Mouse (Mus musculus): ENCODE measurements around the gene Slc25a39. TPM values are rescaled to one million over a fixed set of nuclear protein-coding genes. Genes with fewer than 3 reads are reported as not detected.

Gene Slc25a39
- total and polyA plus RNA-seq, 3 experiments, result 183 to 325 TPM; not detected in 1

- Histone ChIP-seq H3K9me3 (replicated peaks; ENCODE audit: insufficient read depth, low read length) (no peaks in the 10 kb centered on the region), H3K4me1 (ENCODE audit: control insufficient read depth in 1 of 2, insufficient read depth in 2 of 2, low read length in 2 of 2) (peaks cover 5 to 22% of the 10 kb centered on the region in 2 experiments), H3K4me3 (ENCODE audit: control insufficient read depth in 1 of 2, insufficient read depth in 1 of 2, low read depth in 2 of 2, low read length in 2 of 2) (no peak overlapping the region), H3K27me3 (ENCODE audit: control insufficient read depth in 1 of 2, insufficient read depth in 2 of 2, low read length in 2 of 2) (no peaks in the 10 kb centered on the region), H3K79me2 (ENCODE audit: control insufficient read depth, insufficient read depth, low read length, poor library complexity) (peaks cover 2% of the 10 kb centered on the region; the same call in 1 of the 2 replicates), H3K36me3 (ENCODE audit: control insufficient read depth in 1 of 2, insufficient read depth in 2 of 2, low read length in 2 of 2) (peaks cover 0 to 11% of the 10 kb centered on the region in 2 experiments; a peak in 3 of 4 replicates), H3K9ac (ENCODE audit: control insufficient read depth, low read depth, low read length, poor library complexity, severe bottlenecking) (no peak overlapping the region), H3K27ac (ENCODE audit: control insufficient read depth, low read depth, low read length) (no peak overlapping the region)
- TF ChIP-seq MXI1 (IDR thresholded peaks at IDR 0.05; ENCODE audit: low read depth, low read length), result 0 out of 2 replicates have a peak, but pooled peaks have one; percentile 8
- no peak for TF ChIP-seq MEF2A (IDR thresholded peaks at IDR 0.05; ENCODE audit: extremely low read depth, insufficient replicate concordance, low read depth, low read length, poor library complexity, severe bottlenecking)
- DNase-seq (ENCODE audit: low read depth, low spot score), result no peak
Measured at GRCm38 (mm10) chr11:102432896-102433295, 25.1 kb upstream of the Slc25a39 start.

GRCm38 (mm10) chr11:102432115-102432843, 24.5 kb upstream of the Slc25a39 start:
- DNase-seq (ENCODE audit: low read depth, low spot score), result peak; percentile 78
- peak overlapping the region; percentile 22 for H3K27ac ChIP-seq (ENCODE audit: control insufficient read depth, low read depth, low read length)
- peak overlapping the region; percentile 67 for H3K9ac ChIP-seq (ENCODE audit: control insufficient read depth, low read depth, low read length, poor library complexity, severe bottlenecking)
- peaks cover 2% of the 10 kb centered on the region; the same call in 1 of the 2 replicates for H3K79me2 ChIP-seq (ENCODE audit: control insufficient read depth, insufficient read depth, low read length, poor library complexity)
- no peaks in the 10 kb centered on the region for H3K27me3 ChIP-seq (ENCODE audit: control insufficient read depth in 1 of 2, insufficient read depth in 2 of 2, low read length in 2 of 2)
- H3K4me1 ChIP-seq (ENCODE audit: control insufficient read depth in 1 of 2, insufficient read depth in 2 of 2, low read length in 2 of 2), result peaks cover 5 to 22% of the 10 kb centered on the region in 2 experiments
- TF ChIP-seq TAL1 (IDR thresholded peaks at IDR 0.05; ENCODE audit: low read length) (no peak), TBP (IDR thresholded peaks at IDR 0.05; ENCODE audit: low read depth, low read length) (peak; percentile 44; the same call in 1 of the 2 replicates), ETS1 (IDR thresholded peaks at IDR 0.05; ENCODE audit: low read depth, low read length) (peak; percentile 61), MXI1 (IDR thresholded peaks at IDR 0.05; ENCODE audit: low read depth, low read length) (0 out of 2 replicates have a peak, but pooled peaks have one; percentile 43), SIN3A (IDR thresholded peaks at IDR 0.05; ENCODE audit: low read length) (0 out of 2 replicates have a peak, but pooled peaks have one; percentile 21), POLR2A (IDR thresholded peaks at IDR 0.05; ENCODE audit: control insufficient read depth in 1 of 2, insufficient read depth in 1 of 2, low read depth in 1 of 2, low read length in 2 of 2, poor library complexity in 1 of 2) (peak in 1 of 2 experiments; percentile 31; a peak in 1 of 4 replicates), NELFE (IDR thresholded peaks at IDR 0.05; ENCODE audit: low read depth, low read length) (0 out of 2 replicates have a peak, but pooled peaks have one; percentile 22), GABPA (IDR thresholded peaks at IDR 0.05; ENCODE audit: low read depth, low read length) (no peak), MAX (IDR thresholded peaks at IDR 0.05; ENCODE audit: low read length) (no peak), USF1 (IDR thresholded peaks at IDR 0.05; ENCODE audit: low read depth, low read length) (peak; percentile 72)
- H3K9me3 ChIP-seq (replicated peaks; ENCODE audit: insufficient read depth, low read length), result no peaks in the 10 kb centered on the region
- peak overlapping the region; percentile 62 to 79 for H3K4me3 ChIP-seq (ENCODE audit: control insufficient read depth in 1 of 2, insufficient read depth in 1 of 2, low read depth in 2 of 2, low read length in 2 of 2)
- peaks cover 0 to 11% of the 10 kb centered on the region in 2 experiments; a peak in 3 of 4 replicates for H3K36me3 ChIP-seq (ENCODE audit: control insufficient read depth in 1 of 2, insufficient read depth in 2 of 2, low read length in 2 of 2)

DNA sequence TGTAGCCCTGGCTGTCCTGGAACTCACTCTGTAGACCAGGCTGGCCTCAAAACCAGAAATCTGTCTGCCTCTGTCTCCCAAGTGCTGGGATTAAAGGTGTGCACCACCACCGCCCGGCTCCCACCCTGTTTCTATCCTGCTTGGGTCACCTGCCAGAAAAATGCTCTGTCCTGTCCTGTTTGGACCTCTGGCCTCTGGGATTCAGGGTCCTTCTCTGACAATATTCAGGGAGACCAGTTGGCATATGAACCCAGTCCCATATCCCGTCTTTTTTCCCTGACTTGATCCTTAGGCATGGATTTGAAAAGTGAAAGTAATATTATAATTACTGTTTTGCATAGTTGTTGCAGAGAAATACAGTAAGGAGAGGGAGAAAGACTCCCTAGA, 24.0 kb upstream of the Slc25a39 start:
- DNase-seq (ENCODE audit: low read depth, low spot score), result no peak
- H3K36me3 ChIP-seq (ENCODE audit: control insufficient read depth in 1 of 2, insufficient read depth in 2 of 2, low read length in 2 of 2), result peaks cover 0 to 11% of the 10 kb centered on the region in 2 experiments; a peak in 3 of 4 replicates
- peaks cover 5 to 22% of the 10 kb centered on the region in 2 experiments for H3K4me1 ChIP-seq (ENCODE audit: control insufficient read depth in 1 of 2, insufficient read depth in 2 of 2, low read length in 2 of 2)
- peaks cover 2% of the 10 kb centered on the region; the same call in 1 of the 2 replicates for H3K79me2 ChIP-seq (ENCODE audit: control insufficient read depth, insufficient read depth, low read length, poor library complexity)
- peak overlapping the region; percentile 67 for H3K9ac ChIP-seq (ENCODE audit: control insufficient read depth, low read depth, low read length, poor library complexity, severe bottlenecking)
- no peak overlapping the region for H3K27ac ChIP-seq (ENCODE audit: control insufficient read depth, low read depth, low read length)
- no peaks in the 10 kb centered on the region for H3K9me3 ChIP-seq (replicated peaks; ENCODE audit: insufficient read depth, low read length)
- no peaks in the 10 kb centered on the region for H3K27me3 ChIP-seq (ENCODE audit: control insufficient read depth in 1 of 2, insufficient read depth in 2 of 2, low read length in 2 of 2)
- peak overlapping the region; percentile 62 to 79 for H3K4me3 ChIP-seq (ENCODE audit: control insufficient read depth in 1 of 2, insufficient read depth in 1 of 2, low read depth in 2 of 2, low read length in 2 of 2)
- no peak for TF ChIP-seq SMC3 (IDR thresholded peaks at IDR 0.05; ENCODE audit: low read depth, low read length)
- TF ChIP-seq GATA1 (IDR thresholded peaks at IDR 0.05; ENCODE audit: low read depth, low read length), result no peak
- no peak for TF ChIP-seq JUND (IDR thresholded peaks at IDR 0.05; ENCODE audit: low read depth, low read length)
- TF ChIP-seq ZMIZ1 (IDR thresholded peaks at IDR 0.05; ENCODE audit: low read depth, low read length), result no peak
- TF ChIP-seq ZC3H11A (IDR thresholded peaks at IDR 0.05; ENCODE audit: low read depth, low read length), result no peak
- TF ChIP-seq TCF12 (IDR thresholded peaks at IDR 0.05; ENCODE audit: low read depth, low read length), result no peak
- TF ChIP-seq ZNF384 (IDR thresholded peaks at IDR 0.05; ENCODE audit: low read depth, low read length), result no peak
- TF ChIP-seq NRF1 (IDR thresholded peaks at IDR 0.05; ENCODE audit: insufficient read depth, low read depth, low read length, poor library complexity, severe bottlenecking), result no peak
- no peak for TF ChIP-seq MAZ (IDR thresholded peaks at IDR 0.05; ENCODE audit: low read depth, low read length)
- TF ChIP-seq USF1 (IDR thresholded peaks at IDR 0.05; ENCODE audit: low read depth, low read length), result no peak
- no peak for TF ChIP-seq POLR2A (IDR thresholded peaks at IDR 0.05; ENCODE audit: control insufficient read depth in 1 of 2, insufficient read depth in 1 of 2, low read depth in 1 of 2, low read length in 2 of 2, poor library complexity in 1 of 2)
- no peak for TF ChIP-seq POLR2AphosphoS5 (IDR thresholded peaks at IDR 0.05; ENCODE audit: borderline replicate concordance, low read depth, low read length)
- no peak for TF ChIP-seq ZKSCAN1 (IDR thresholded peaks at IDR 0.05; ENCODE audit: low read depth, low read length)
- TF ChIP-seq E2F4 (IDR thresholded peaks at IDR 0.05; ENCODE audit: borderline replicate concordance, low read depth, low read length), result no peak

Data from MEL (cell line).